In genomic region chr19:14479711-14480110, GRCm38 (mm10) we compare ENCODE assay signal across 16 mouse cellular contexts.
DNase-seq lines count a peak whose midpoint lies in the region.
"Had no signal": no experiment of that assay in that cellular context is flagged by ENCODE, and none has a peak within 500 bp of the region (broad histone marks: within the 10 kb centered on the region; RNA-seq: fewer than 3 reads in every experiment).

No protein-coding gene starts in this region.

- DNase-seq in cerebellum, postnatal 10 days, result peak; percentile 28 to 39
- no peak for DNase-seq in cerebellum, adult 18-20 months
- DNase-seq in kidney, postnatal 14 days, result peak; percentile 17
- no peak for DNase-seq in kidney, adult 9 months
- DNase-seq in 416B (ENCODE audit: low read depth), result peak; percentile 9
- DNase-seq in lung, postnatal 10 days, result peak; percentile 40
- DNase-seq in layer of hippocampus, adult 9-11 months, result no peak
- no peak for DNase-seq in layer of hippocampus, postnatal 36 days
- DNase-seq: adrenal gland, postnatal 36 days; cerebellum, adult 11 months; gastrocnemius, postnatal 36 days; heart, adult 2 months; heart, postnatal 14 days; kidney, adult 2 months; liver, postnatal 0 days; thymus, postnatal 14 days had no signal

Comparison
In these comparisons a context has a peak if more than half of its experiments do, and no peak if none do; other contexts are left out.
1. DNase-seq: peak in cerebellum, postnatal 10 days (2 of 2), kidney, postnatal 14 days (single experiment), 416B (single experiment) and lung, postnatal 10 days (single experiment); none in cerebellum, adult 18-20 months (0 of 2), kidney, adult 9 months (single experiment), layer of hippocampus, adult 9-11 months (single experiment) and layer of hippocampus, postnatal 36 days (0 of 2).